Mouse (Mus musculus) brain, embryonic 18.5 days (tissue): ENCODE results near the gene Cdk19.

Experiments
- DNase-seq: peaks from one replicate; pipeline ENCODE4 v3.0.0-alpha.2; 2012; ENCODE audit warnings: low read depth, low spot score

The Cdk19 gene

DNA sequence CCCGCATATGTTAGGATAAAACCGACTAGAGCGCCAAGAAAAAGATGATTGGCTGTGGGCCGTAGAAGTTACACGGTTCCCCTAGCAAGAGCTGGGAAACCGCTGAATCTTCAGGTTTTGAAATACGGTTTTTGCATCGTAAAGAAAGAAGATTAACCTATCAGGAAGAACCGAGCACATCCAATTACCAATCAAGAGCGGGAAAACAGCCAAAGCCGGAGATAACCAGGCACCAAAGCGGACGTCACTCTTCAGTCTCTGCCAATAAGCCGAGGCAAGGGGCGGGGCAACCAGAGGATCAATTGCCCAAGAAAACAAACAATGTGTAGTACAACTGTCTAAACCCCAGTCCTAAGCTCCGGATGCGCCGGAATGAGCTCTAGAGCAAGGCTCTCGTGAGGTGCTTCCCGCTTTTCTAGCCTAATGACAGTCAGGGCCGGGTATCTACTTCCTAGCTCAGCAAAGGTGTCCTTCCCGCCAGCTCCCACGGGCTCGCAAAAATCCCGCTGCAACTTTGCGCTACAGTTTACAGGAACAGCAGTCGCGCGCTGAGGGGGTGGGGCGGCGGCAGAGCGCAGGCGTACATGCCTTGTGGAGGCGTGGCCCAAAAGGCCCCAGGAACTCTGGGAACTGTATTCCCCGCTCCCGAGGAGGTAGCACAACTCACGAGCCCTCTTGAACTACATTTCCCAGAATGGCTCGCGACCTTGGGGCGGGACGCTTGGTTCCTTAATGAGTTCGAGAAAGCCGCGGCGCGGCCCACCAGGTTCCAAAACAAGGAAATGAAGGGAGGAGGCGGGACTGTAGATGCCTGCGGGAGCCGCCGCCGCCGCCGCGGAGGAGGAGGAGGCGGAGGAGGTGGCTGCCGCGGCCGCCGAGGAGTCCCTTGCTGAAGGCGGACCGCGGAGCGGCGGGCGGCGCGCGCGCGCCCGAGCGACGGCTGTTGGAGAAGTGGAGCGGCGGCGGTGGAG lies 9.5 kb downstream of the Cdk19 start:
- DNase-seq, result peak; percentile 99

DNA sequence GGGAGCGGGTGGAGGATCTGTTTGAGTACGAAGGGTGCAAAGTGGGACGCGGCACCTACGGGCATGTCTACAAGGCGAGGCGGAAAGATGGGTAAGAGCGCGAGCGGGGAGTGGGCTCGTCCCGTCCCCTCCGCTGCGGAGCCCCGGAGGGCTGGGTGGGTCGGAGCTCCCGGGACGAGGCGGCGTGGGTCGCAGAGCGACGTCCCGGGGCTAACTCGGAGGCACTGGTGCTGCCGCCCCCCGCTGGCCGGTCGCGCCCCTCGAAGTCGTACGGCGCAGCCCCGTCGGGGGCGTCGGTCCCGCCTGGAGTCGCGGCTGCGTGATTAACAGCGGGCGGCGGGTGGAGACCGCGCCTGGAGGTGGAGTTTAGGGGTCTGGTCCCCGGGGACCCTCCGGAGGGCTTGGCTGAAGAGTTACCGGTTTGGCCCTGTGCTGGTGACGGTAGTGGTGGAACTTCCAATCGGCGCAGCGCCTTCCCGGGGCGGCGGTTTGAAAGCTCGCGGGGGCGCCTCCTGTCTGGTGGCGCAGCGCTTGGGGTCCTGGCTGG lies 10.3 kb downstream of the Cdk19 start:
- DNase-seq, result peak; percentile 20

DNA sequence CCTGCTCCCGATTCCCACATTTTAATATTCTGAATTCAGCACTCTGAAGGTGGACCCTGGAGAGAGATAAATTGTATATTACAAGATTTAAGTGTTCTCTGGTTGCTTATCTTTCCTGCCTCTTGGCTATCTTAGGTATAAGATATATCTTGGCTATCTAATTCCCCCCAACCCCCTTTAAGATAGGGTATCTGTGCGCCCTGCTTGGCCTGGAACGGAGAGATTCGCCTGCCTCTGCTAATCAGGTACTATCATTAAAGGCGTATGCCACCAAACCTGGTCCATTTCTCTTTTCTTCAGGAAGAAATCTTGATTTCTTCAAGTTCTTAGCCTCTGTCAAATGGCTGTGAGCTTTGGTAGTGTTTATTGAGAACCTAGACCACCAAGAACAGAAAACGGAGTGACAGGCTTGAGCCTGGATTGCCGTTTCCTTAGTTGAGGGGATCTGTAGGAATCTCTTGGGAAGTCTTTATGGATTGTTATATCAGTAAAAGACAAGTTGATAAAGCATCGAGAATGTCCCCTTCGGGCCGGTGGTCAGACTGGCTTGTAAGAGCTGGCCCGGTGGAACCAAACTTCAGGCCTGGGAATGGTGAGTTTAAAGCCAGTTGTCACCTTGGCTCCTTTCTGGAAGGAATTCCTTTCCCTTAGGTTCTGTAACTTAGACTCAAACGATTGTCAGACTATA lies 11.0 kb downstream of the Cdk19 start:
- DNase-seq, result no peak

DNA sequence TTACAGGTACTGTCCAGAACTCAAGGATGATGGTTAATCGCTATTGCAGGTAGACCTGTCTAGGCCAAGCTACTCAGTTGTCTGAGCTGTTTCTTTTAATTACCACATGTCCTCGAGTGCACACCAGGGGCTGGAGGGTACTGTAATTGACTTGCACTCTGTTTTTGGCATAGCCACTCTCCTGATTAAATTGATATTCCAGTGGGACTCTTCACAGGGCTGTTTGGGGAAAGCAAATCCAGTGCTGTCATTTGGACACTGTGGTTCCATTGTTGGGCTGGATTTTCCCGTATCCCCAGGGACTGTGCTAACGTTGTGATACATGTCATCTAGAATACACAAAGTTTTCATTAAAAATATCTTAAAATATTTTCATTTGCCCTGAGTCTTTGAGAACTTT lies 11.8 kb downstream of the Cdk19 start:
- no peak for DNase-seq

DNA sequence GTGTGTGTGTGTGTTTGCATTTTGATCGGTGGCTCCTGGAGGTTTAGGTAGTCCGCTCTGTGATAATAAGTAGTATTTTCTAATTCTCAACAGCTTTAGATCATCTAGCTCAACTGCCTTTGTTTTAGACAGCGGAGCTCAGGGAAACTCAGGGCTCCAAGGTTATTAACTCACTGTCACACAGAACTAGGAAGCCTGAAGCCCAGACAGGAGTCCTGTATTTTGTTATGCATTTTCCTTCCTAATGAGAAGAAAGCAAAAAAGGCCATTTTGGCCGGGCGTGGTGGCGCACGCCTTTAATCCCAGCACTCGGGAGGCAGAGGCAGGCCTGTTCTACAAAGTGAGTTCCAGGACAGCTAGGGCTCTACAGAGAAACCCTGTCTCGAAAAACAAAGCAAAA lies 14.7 kb downstream of the Cdk19 start:
- DNase-seq, result no peak

DNA sequence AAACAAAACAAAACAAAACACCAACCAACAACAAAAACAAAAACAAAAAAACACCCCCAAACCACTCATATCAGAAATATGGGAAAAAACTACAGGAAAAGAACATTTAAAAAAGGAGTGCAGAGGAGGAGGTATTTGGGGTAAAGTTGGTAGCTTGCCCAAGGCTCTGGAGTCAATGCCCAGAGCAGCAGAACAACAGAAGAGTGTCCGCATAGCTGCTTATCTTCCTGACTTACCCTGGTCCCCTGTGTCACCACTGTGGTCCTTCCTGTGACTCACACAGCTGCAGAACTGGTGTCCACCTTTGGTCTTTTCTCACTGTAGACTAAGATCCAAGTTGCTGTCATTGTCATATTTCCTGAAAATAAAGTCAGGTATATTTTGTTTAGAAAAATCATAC lies 15.2 kb downstream of the Cdk19 start:
- no peak for DNase-seq

DNA sequence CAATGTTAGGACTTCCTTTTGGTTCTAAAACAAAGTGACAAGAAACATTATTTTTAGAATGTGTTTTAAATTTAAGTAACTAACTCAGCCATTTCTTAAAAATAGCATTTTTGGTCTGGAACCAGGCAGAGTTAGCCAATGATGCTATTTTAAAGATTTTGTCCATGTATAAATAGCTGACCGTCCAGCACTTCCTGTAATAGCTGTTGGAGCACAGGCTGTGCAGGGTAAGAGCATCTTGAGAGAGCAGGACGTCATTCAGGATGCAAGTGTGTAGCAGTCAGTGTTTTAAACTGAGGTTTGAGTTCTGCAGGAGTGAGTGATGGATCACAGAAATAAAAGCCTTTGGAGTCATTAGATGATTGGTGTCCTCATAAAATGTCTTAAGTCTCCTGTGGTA lies 18.8 kb downstream of the Cdk19 start:
- DNase-seq, result no peak

DNA sequence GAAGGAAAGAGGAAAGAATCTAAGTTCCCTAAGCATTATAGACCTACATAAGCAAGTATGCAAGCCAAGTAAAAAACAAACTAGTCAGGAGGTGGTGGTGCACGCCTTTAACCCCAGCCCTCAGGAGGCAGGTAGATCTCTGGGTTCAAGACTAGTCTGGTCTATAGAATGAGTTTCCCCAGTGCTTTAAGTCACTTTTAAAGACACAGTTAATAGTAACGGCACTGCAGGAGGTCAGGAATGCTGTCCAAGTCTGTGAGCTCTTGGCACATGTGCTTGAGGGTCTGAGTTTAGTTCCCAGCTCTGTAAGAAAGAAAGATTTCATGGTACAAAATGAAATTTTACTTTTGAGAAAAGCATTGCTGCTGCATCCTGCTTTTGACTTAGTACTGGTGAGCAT lies 19.8 kb downstream of the Cdk19 start:
- DNase-seq, result no peak

DNA sequence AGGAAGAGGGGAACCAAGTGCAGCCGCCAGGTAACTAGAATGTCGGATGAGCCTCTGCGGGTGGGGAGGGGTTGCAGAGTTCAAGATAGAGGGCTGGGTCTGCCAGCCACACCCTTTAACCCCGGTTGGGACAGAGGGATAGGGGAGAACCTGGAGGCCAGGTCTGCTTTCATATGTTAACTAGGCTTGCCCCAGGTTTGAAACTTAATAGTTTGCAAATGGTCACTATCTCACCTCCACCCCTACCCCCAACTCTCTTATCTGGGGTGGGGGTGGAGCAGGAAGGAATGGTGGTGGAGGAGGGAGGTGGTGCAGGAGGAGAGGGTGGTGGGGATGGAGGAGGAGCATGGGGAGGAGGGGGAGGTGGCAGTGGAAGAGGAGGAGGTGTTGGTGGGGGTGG lies 23.6 kb downstream of the Cdk19 start:
- DNase-seq, result no peak

DNA sequence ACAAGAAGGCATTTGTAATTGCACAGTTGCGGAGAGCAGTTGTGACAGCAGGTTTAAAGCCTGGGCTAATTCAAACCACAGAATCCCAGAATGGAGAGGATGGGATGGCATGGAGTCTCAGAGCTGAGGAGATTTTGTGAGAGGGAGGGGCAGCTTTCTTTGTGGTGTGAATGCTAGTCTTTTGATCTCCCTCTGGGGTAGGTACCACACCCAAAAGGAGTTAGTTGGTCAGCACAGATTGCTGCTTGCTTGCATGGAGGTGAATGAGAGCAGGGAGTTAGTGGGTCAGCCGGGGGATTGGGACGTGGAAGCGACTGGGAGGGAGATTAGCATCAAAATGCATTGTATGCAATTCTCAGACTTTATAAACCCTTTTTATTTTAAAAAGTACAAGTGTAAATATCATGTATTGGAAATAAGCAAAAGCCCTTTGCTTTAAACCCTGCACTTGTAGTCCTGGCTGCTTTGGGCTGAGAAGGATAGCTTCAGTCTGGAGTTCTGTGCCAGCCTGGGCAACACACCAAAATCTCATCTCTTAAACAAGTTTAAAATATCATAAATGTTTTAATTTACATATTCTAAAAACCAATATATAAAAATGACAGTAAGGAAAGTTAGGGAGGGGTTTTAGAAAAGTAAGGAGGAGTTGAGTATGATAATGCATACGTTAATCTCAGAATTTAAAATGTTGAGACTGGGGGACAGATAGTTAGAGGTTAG lies 25.4 kb downstream of the Cdk19 start:
- peak; percentile 22 for DNase-seq

DNA sequence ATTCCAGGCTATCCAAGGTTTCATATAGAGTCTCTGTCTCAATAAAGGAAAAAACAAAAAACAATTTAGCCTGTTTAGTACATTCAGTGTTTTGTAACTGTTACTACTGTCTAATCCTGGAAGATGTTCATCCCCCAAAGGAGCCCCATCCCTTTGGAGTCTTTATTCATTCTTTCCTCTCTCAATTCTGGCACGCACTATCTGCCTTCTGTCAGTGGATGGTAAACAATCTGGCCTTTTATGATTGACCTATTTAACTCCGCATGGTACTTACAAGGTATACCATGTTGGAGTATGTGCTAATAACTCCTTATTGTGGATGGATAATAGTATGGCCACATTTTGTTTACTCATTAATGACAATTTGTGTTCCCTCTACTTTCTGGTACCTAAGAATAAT lies 26.6 kb downstream of the Cdk19 start:
- no peak for DNase-seq

DNA sequence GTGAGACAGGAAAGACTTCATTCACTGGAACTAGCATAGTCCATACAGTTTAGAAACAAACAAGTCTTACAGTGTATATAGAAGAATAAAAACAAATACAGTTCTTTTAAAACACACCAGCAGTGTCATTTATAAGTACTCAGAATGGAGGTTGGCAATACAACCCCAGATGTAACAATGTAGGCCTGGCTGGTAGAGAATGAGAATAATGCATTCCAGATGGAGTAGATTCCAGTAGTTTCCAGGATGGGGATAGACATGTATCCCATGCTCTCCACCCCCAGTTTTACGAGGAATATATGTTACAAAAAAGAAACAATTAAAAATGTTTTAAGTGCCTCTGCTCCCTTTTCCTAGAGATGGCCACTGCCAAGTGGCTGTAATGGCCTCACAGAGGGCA lies 29.2 kb downstream of the Cdk19 start:
- DNase-seq, result no peak

DNA sequence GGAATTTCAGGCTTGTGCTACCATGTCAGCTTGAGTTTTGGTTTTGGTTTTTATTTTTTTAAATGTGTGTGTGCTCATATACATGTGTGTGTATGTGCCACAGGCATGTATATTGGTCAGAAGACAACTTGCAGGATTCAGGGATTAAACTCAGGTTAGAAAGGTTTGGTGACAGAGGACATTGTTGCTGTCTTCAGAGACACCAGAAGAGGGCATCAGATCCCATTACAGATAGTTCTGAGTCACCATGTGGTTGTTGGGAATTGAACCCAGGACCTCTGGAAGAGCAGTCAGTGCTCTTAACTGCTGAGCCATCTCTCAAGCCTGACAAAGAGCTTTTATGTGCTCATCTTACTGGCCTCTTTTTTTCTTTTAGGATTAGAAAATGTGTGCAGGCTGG lies 30.8 kb downstream of the Cdk19 start:
- DNase-seq, result no peak

DNA sequence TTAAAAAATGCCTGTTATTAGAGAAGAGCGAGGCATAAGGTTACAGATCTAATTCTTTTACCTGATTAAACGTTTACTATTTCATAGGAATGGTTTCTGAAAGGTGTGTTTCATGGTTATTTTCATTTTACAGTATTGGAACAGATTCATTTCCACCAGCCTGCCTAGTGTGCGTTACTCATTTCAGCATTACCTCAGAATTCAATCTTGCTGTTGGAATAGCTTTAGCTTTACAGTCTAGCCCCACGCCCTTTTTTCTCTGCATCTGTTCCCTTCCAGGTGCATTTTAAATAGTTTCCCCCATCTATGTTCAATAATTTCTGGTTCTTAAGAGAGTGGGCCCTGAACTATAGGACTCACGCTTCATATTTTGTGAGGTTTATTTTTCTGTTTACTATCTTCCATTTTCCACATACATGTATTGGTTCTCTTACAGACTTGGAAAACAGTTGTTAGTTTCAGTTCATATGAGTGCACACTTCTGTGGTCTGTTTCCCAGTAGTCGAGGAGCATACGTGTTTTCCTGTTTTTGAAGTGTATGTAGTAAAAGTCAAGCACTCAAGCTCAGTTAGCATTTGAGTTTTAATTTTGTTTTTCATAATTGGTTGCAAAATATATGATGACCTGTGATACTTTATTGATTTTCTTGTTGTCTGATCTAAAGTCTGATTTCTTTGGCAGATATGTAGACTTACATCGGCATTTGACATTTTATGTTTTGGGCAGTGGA lies 32.0 kb downstream of the Cdk19 start:
- no peak for DNase-seq

DNA sequence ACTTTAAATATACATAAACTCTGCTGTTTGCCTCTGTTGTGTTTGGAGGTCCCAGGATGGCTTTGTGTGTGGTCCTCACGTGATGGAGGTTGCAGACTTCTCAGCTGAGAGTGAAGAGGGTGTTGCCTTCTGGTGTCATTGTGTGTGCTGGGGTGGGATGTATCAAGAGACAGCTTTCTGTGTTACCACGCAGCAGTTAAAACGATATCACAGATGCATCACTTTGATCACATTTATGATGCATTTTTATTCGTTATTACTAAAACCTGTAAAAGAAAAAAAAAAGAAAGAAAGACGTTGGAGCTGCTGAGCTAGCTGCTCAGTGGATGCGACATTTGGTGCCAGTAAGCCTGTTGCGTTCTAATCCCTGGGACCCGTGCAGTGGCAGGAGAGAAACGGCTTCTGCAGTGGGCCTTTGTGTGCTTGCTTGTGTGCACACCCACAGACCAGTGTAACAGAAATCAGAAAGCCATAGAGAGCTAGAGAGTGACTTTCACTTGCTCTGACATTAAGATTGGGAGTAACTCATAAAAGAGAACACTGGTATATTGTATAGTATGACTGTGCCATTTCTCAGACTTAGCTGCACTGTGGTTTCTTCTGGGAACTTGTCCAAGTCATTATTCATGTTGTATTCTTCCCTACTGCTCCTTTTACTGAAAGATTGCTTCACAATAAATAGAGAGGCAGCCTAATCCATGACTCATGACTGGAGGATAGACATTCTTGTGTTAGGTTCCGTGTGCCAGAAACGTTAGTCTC lies 32.7 kb downstream of the Cdk19 start:
- DNase-seq, result peak; percentile 47

DNA sequence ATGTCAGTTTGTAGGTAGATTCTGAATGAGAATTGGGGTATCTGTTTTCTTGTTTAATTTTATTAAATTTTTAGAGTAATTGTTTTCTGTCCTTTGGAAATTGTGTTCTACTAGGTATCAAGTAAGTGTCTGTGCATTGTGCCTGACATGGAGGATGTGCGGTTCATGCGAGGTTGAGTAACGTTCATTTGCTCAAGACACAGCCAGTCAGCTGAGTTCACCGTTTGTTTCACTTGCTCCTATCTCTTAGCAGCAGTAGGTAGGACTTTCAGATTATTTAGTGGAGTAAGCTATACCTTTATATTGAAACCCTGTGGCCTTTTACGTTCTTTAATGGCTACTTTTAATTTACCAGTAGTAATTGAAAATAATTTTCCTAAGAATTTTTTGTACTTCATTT lies 34.4 kb downstream of the Cdk19 start:
- DNase-seq, result no peak

DNA sequence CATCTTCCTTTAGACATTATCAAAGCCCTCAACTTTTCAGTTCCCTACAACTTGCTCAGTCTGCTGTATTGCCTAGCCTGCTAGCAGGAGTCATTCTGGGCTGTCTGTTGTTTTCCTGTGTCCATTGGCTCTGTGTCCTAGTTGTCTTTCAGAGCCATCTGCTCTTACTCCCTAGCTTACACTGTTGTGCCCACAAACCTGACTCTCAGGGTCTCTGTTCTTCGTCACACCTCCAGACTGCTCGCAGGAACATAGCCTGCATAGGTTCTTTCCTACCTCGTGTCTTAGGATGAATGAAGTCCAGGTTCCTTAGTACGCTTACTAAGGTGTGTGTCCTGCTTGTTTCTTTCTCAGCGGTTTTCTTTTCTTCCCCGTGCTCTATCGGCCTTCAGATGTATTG lies 35.5 kb downstream of the Cdk19 start:
- no peak for DNase-seq

DNA sequence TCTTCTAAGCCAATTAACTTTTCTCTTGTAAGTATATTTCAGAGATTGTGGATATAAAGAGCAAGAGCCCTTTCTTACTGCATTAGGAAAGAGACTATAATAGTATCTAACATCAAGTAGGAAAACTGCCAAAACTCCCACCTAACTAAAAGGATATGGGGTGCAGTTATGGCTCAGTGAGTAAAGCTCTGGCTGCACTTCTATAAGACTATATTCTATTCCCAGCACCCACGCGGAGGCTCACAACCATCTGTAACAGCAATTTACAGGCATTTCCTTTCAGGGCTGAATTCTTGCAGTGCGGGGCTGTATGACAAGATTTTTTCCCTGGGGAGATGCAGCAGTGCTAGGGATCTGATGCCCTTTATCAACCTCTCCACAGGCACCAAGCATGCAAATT lies 36.9 kb downstream of the Cdk19 start:
- no peak for DNase-seq

DNA sequence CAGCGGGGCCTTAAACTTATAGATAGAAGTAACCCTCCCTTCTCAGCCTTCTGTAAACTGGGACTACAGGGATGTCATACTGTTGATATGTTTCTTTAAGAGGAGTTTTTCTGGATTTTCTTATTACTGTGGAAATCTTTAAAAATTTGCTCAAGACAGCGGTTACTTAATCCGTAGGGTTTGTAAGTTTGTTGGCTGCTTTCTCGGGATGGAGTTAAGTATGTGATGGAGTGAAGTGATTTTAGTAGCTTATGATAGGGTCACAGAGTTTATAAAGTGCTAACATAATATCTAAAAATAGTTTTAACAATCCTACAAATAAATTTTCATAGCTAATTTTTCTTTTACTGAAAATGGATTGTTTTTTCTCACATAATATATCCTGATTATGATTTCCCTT lies 38.9 kb downstream of the Cdk19 start:
- DNase-seq, result no peak

DNA sequence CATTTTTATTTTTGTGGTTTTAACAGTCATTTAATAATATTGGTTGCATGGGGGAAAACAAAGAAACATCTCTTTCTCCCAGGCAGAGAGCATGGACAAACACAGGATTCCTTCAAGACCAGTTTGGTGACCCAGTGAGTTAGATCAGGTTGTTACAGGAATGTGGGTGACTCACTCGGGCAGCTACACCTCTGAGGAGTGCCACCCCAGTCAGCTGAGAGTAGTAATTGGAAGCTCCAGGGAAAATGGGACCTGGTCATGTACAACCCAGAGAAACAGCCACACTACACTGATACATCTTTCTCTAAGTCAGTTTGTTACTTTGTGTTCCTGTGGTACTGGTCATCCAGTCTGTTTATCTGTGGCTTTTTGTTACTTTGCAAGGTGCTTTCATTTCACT lies 40.3 kb downstream of the Cdk19 start:
- DNase-seq, result no peak

DNA sequence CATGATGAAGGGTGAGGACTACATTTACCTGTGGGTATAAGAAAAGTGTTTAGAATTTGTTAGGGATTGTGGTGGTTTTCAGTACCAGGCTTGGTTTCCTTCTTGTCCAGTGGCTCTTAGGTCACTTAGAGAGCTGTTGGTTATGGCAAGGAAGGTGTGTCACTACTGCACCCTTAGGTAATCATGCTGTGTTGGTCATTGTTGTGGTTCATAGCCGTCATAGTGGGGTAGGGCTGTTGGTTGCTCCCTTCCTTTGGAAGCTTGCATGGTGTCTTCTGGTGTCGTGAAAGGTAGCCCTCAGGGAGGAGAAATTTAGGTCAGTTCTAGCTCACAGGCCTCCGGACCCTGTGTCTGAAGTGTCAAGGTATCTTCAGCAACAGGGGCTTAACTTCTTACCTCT lies 46.0 kb downstream of the Cdk19 start:
- no peak for DNase-seq
